Mouse (Mus musculus) liver, embryonic 11.5 days (tissue): ENCODE results near the gene Med20. TPM values are rescaled to one million over a fixed set of nuclear protein-coding genes. Genes with fewer than 3 reads are reported as not detected.
A peak's percentile ranks its signal among the peaks of the same experiment; 100 is the strongest.

Experiments
- ATAC-seq: fragments of 200-750 bp; cut with Nextera tagmentation; replicated peaks from 2 replicates; pipeline ENCODE4 v1.8.0; 2017; ENCODE audit warnings: moderate number of reproducible peaks, mild to moderate bottlenecking, moderate TSS enrichment, moderate library complexity; ENCODE audit not compliant: low FRiP score
- DNase-seq: peaks from one replicate; pipeline ENCODE4 v3.0.0-alpha.2; 2017; ENCODE audit warnings: low spot score
- H3K27ac ChIP-seq: fragments of 300-500 bp; sonication (generic); 2 replicates; pipeline ENCODE4 v1.5.1; 2014; ENCODE audit warnings: mild to moderate bottlenecking, low read depth, low read length, control low read depth
- H3K27me3 ChIP-seq: fragments of 300-500 bp; sonication (generic); replicated peaks from 2 replicates; pipeline ENCODE4 v1.6.1; 2014; ENCODE audit warnings: low read length, mixed read lengths; ENCODE audit not compliant: control insufficient read depth, insufficient read depth
- H3K36me3 ChIP-seq: fragments of 300-500 bp; sonication (generic); 2 replicates; pipeline ENCODE4 v1.6.1; 2014; ENCODE audit warnings: mild to moderate bottlenecking, low read length, moderate library complexity, mixed read lengths; ENCODE audit not compliant: control insufficient read depth, insufficient read depth
- H3K4me1 ChIP-seq: fragments of 300-500 bp; sonication (generic); replicated peaks from 2 replicates; pipeline ENCODE4 v1.6.1; 2014; ENCODE audit warnings: low read length, mixed read lengths; ENCODE audit not compliant: control insufficient read depth, insufficient read depth
- H3K4me2 ChIP-seq: fragments of 300-500 bp; sonication (generic); 2 replicates; pipeline ENCODE4 v1.6.1; 2014; ENCODE audit warnings: mild to moderate bottlenecking, control low read depth, moderate library complexity
- H3K4me3 ChIP-seq: fragments of 300-500 bp; sonication (generic); 2 replicates; pipeline ENCODE4 v1.5.1; 2014; ENCODE audit warnings: low read depth, low read length, control low read depth
- H3K9ac ChIP-seq: fragments of 300-500 bp; sonication (generic); 2 replicates; pipeline ENCODE4 v1.6.1; 2014; ENCODE audit warnings: low read depth, low read length, control low read depth
- H3K9me3 ChIP-seq: fragments of 300-500 bp; sonication (generic); 2 replicates; pipeline ENCODE4 v1.6.1; 2016; ENCODE audit warnings: low read length, inconsistent platforms, mixed read lengths; ENCODE audit not compliant: control insufficient read depth
- WGBS: fragments of 180-500 bp; shearing (Covaris S2); extraction: QIAGEN DNeasy Blood & Tissue Kit; methylation state at CpG from one replicate; pipeline ENCODE4 v1.1.7; 2014; 5-methylcytosine and 5-hydroxymethylcytosine counted together
- polyA plus RNA-seq: library from polyadenylated mRNA; unstranded; fragments of >200 nt; fragmentation: Nextera tagmentation; extraction: Ambion mirVana; gene quantifications from 2 replicates; pipeline ENCODE4 v1.2.1, GENCODE M21; 2014

Gene Med20
- polyA plus RNA-seq, 1 experiment from 2014 or later = 48.9 TPM

- Histone ChIP-seq H3K4me1 (peaks cover 15% of the 10 kb centered on the region), H3K36me3 (peaks cover 34% of the 10 kb centered on the region), H3K27me3 (no peaks in the 10 kb centered on the region), H3K4me3 (no peak overlapping the region), H3K4me2 (no peak overlapping the region), H3K27ac (no peak overlapping the region), H3K9ac (no peak overlapping the region), H3K9me3 (no peaks in the 10 kb centered on the region)
- 86% methylated on average over 5 of the region's 5 CpGs for WGBS
- no peak for ATAC-seq
- DNase-seq = no peak
Measured at GRCm38 (mm10) chr17:47626031-47626430, 14.6 kb downstream of the Med20 start.

- Histone ChIP-seq H3K27ac (peak overlapping the region; percentile 87), H3K4me3 (peak overlapping the region; percentile 63), H3K9me3 (no peaks in the 10 kb centered on the region), H3K4me1 (peaks cover 21% of the 10 kb centered on the region), H3K9ac (peak overlapping the region; percentile 69), H3K27me3 (no peaks in the 10 kb centered on the region), H3K4me2 (peak overlapping the region; percentile 100), H3K36me3 (peaks cover 25% of the 10 kb centered on the region)
- DNase-seq (no peak), ATAC-seq (no peak)
- 70% methylated on average over 2 of the region's 2 CpGs for WGBS
Measured at GRCm38 (mm10) chr17:47627791-47628190, 16.4 kb downstream of the Med20 start.

- peak overlapping the region; percentile 100 for H3K4me2 ChIP-seq
- ATAC-seq = peak; percentile 89
- peak; percentile 96 for DNase-seq
- peak overlapping the region; percentile 87 for H3K27ac ChIP-seq
- H3K4me1 ChIP-seq = peaks cover 26% of the 10 kb centered on the region
- no peaks in the 10 kb centered on the region for H3K9me3 ChIP-seq
- no peaks in the 10 kb centered on the region for H3K27me3 ChIP-seq
- peaks cover 14% of the 10 kb centered on the region for H3K36me3 ChIP-seq
- WGBS = under 1% methylated on average over 62 of the region's 63 CpGs
- H3K4me3 ChIP-seq = peak overlapping the region; percentile 63
- H3K9ac ChIP-seq = peak overlapping the region; percentile 81
Measured at GRCm38 (mm10) chr17:47628851-47629676, 17.7 kb downstream of the Med20 start.

- DNase-seq = no peak
- peaks cover 26% of the 10 kb centered on the region for H3K4me1 ChIP-seq
- ATAC-seq = peak; percentile 58
Measured at GRCm38 (mm10) chr17:47629717-47630677, 18.6 kb downstream of the Med20 start.

GRCm38 (mm10) chr17:47630678-47631065, 19.3 kb downstream of the Med20 start, which contains the start of gene Usp49:
Gene Usp49 (plus strand): TSS chr17:47630690.
- ATAC-seq (no peak; the same call in 1 of the 2 replicates), DNase-seq (no peak)
- Histone ChIP-seq H3K9me3 (no peaks in the 10 kb centered on the region), H3K27ac (peak within 1 kb of the TSS; percentile 87), H3K4me1 (peaks cover 26% of the 10 kb centered on the region), H3K36me3 (peaks cover 8% of the 10 kb centered on the region), H3K4me3 (peak within 1 kb of the TSS; percentile 63), H3K9ac (peak within 1 kb of the TSS; percentile 81), H3K4me2 (peak within 1 kb of the TSS; percentile 100), H3K27me3 (no peaks in the 10 kb centered on the region)
- 1% methylated on average over 3 of the region's 3 CpGs for WGBS

More at GRCm38 (mm10) chr17:47629717-47630677, 18.6 kb downstream of the Med20 start:
- H3K4me3 ChIP-seq = peak overlapping the region; percentile 63
- H3K9me3 ChIP-seq = no peaks in the 10 kb centered on the region
- no peaks in the 10 kb centered on the region for H3K27me3 ChIP-seq
- peak overlapping the region; percentile 81 for H3K9ac ChIP-seq
- H3K36me3 ChIP-seq = peaks cover 12% of the 10 kb centered on the region
- peak overlapping the region; percentile 100 for H3K4me2 ChIP-seq
- peak overlapping the region; percentile 87 for H3K27ac ChIP-seq
- WGBS = under 1% methylated on average over 61 of the region's 61 CpGs

GRCm38 (mm10) chr17:47632181-47632840, 20.9 kb downstream of the Med20 start:
- no peak overlapping the region for H3K9ac ChIP-seq
- no peak overlapping the region for H3K27ac ChIP-seq
- DNase-seq (no peak), ATAC-seq (no peak)
- H3K4me1 ChIP-seq = peaks cover 26% of the 10 kb centered on the region
- no peaks in the 10 kb centered on the region for H3K27me3 ChIP-seq
- H3K9me3 ChIP-seq = no peaks in the 10 kb centered on the region
- no peak overlapping the region for H3K4me3 ChIP-seq
- 67% methylated on average over 4 of the region's 4 CpGs for WGBS
- peak overlapping the region; percentile 23; the same call in 1 of the 2 replicates for H3K4me2 ChIP-seq
- no peaks in the 10 kb centered on the region for H3K36me3 ChIP-seq

- Histone ChIP-seq H3K9me3 (no peaks in the 10 kb centered on the region), H3K4me3 (no peak overlapping the region), H3K4me1 (peaks cover 20% of the 10 kb centered on the region), H3K27ac (no peak overlapping the region), H3K9ac (no peak overlapping the region), H3K4me2 (no peak overlapping the region), H3K27me3 (no peaks in the 10 kb centered on the region), H3K36me3 (no peaks in the 10 kb centered on the region)
- ATAC-seq = no peak
- DNase-seq = no peak
- WGBS = 73% methylated on average over 7 of the region's 7 CpGs
Measured at GRCm38 (mm10) chr17:47633999-47634770, 22.8 kb downstream of the Med20 start.
